Mouse (Mus musculus) embryo, embryonic 9.5 days (tissue): ENCODE data around the gene Gm5169.
"Not testable (repeated sequence)": the region's sequence is repeated elsewhere in the genome, so short reads cannot be mapped to it uniquely, and the experiment has no call there.

Experiments
- DNase-seq: peaks from one replicate; pipeline ENCODE4 v3.0.0-alpha.2; 2017; ENCODE audit errors: extremely low spot score

Gene Gm5169

GRCm38 (mm10) chrX:25301355-25301754 lies at the start of gene Gm5169:
TSS of gene Gm5169 (minus strand) at chrX:25301455.
- DNase-seq: not testable (repeated sequence)

DNA sequence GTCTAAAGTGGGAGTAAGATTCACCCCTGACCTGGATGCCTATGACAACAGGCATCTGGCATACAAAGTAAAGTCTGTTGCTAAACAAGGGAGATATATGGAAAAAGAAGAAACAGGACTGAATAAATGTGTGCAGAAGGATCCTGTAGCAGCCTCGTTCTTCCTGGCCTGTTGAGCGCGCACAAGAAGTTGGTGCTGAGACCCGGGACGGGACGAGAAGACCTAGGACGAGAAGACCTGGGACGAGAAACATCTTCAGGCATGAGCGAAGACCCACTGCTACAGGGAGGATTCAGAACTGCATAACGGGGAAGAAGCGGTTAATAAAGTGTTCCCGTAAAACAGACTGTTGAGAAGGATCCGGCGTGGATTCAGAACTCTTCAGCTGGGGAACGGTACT lies 46.2 kb upstream of the Gm5169 start:
- not testable (repeated sequence) for DNase-seq
